Mouse (Mus musculus): Measurements from ENCODE around the gene Scn8a.

DNA sequence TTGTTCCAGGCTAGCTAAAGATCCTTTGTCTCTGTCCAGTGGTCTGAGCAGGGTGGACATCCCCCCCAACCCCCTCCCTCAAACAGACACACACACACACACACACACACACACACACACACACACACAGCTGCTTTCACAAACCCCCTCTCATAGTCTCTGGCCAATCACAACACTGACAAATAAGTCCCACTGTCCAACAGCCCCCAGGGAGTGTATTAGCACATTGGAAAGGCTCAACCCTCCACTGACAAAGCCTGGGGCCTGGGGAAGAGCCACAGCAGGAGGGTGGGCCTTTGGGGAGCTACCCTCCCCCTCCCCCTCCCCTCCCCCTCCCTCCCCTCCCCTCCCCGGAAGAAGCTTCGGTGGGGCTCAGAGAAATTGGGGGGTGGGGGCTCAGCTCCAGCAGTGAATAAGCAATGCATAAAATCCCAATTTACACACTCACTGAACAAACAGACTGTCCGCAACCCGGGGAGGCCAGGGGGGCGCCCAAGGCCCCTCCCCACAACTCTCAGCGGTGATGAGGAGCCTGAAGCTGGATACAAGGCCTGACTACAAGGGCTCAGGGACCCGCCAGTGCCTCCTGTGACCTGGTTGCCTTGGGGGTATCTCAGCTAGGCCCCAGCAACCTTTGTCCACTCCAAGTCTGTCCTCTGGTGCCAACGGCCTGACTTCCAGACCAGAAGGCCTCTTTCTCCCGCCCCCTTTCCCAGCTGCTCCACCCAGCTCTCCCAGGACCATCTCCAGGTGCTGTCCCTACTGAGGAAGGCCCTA is 197.4 kb downstream of the Scn8a start:
- TF ChIP-seq POLR2A (IDR thresholded peaks at IDR 0.05; ENCODE audit: low read depth, low read length), result no peak
- TF ChIP-seq CTCF (IDR thresholded peaks at IDR 0.05; ENCODE audit: borderline replicate concordance, insufficient read depth, low read length), result no peak
